Mouse (Mus musculus) olfactory bulb, adult 2 months (tissue): ENCODE measurements around the gene Stpg3. TPM values are rescaled to one million over a fixed set of nuclear protein-coding genes. Genes with fewer than 3 reads are reported as not detected.

Experiments used
- H3K27ac ChIP-seq: fragments of 200-500 bp; 2 replicates; pipeline ENCODE4 v1.5.1; 2012; ENCODE audit warnings: low read depth, low read length; ENCODE audit not compliant: insufficient read depth
- H3K4me1 ChIP-seq: fragments of 200-500 bp; 2 replicates; pipeline ENCODE4 v1.6.1; 2012; ENCODE audit warnings: low read length; ENCODE audit not compliant: control insufficient read depth, insufficient read depth
- H3K4me3 ChIP-seq: fragments of 200-500 bp; 2 replicates; pipeline ENCODE4 v1.5.1; 2012; ENCODE audit warnings: mild to moderate bottlenecking, low read depth, low read length, moderate library complexity; ENCODE audit not compliant: insufficient read depth
- CTCF ChIP-seq: fragments of 200-500 bp; IDR thresholded peaks from 2 replicates; pipeline ENCODE4 v1.5.1; 2012; ENCODE audit warnings: low read depth, mild to moderate bottlenecking, low read length, moderate library complexity; ENCODE audit not compliant: insufficient read depth
- POLR2A ChIP-seq: fragments of 200-500 bp; IDR thresholded peaks from 2 replicates; pipeline ENCODE4 v1.6.1; 2012; ENCODE audit warnings: mild to moderate bottlenecking, low read depth, low read length, moderate library complexity; ENCODE audit not compliant: insufficient read depth
- WGBS: fragments of 180-500 bp; shearing (Covaris S2); methylation state at CpG from one replicate; pipeline ENCODE4 v1.1.7; 2018; 5-methylcytosine and 5-hydroxymethylcytosine counted together
- polyA plus RNA-seq: library from polyadenylated mRNA; stranded (reverse); fragments of >200 nt; gene quantifications from 2 replicates; pipeline ENCODE4 v1.2.4, GENCODE M21; 2012; ENCODE audit warnings: low replicate concordance; ENCODE audit not compliant: missing spikeins, insufficient read depth, insufficient read length

Stpg3 gene
- polyA plus RNA-seq, 1 experiment, result not detected

- Histone ChIP-seq H3K4me3 (no peak overlapping the region), H3K4me1 (no peaks in the 10 kb centered on the region), H3K27ac (no peak overlapping the region)
- TF ChIP-seq CTCF, result no peak
- TF ChIP-seq POLR2A, result no peak
- WGBS, result 74% methylated on average over 5 of the region's 5 CpGs
These were observed 6.9 kb upstream of the Stpg3 start for GRCm38 (mm10) chr2:25221331-25221772.

DNA sequence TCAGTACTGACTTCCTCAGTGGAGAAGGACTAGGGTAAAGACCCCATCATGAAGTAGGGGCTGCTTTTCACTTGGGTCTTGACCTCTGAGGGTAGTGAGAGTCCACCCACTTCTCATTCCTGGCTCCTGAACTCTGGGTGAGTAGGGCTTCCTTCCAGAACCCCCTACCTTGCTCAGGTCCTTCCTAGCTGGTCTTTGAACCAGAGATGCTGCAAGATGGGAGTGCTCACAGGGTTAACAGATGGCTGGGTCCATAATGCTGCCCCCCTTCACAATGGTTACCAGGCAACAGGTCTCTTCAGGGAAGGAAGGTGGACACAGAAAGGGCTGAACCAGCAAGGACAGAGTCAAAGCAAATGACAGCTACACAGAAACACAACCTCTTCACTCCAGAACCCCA, 4.0 kb upstream of the Stpg3 start, which contains the start of gene Fam166a:
TSS of gene Fam166a (plus strand) at position 301 of the 400 bp plus-strand sequence.
- Histone ChIP-seq H3K4me3 (no peak within 1 kb of the TSS), H3K27ac (no peak within 1 kb of the TSS), H3K4me1 (no peaks in the 10 kb centered on the region)
- TF ChIP-seq CTCF, result no peak
- no peak for TF ChIP-seq POLR2A

GRCm38 (mm10) chr2:25217666-25218065, 3.2 kb upstream of the Stpg3 start:
- 70% methylated on average over 2 of the region's 2 CpGs for WGBS

DNA sequence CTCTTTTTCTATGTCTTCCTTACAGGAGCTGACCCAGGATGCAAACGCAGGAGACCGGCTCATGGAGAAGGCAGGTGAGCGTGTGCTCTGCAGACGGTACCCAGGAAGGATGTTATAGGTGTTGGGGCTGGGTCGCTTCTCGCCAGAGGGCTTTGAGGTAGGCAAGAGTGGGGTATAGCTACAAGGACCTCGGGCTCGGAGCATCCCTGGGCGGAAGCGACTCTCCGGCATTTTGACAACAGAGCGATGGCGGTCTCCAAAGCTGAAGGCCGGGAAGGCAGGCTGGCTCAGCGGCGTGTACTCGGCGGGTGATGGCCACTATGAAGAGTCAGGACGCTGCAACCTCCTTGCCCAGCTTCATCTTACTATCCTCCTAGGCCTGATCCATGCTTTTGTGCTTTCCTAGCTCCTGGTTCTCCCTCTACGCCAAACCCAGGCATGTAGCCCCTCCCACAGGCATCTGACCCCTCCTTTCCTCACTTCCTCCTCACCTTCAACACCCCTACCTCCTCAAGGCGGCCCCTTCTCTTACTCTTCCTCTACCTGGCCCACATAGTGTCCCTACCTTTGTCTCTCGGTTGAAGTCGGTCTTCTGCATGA, 1.1 kb downstream of the Stpg3 start:
- TF ChIP-seq CTCF (no peak), POLR2A (no peak)
- Histone ChIP-seq H3K27ac (no peak overlapping the region), H3K4me3 (no peak overlapping the region), H3K4me1 (peaks cover 8% of the 10 kb centered on the region)
- WGBS, result 74% methylated on average over 23 of the region's 23 CpGs

More at GRCm38 (mm10) chr2:25217666-25218065, 3.2 kb upstream of the Stpg3 start:
- Histone ChIP-seq H3K4me3 (no peak overlapping the region), H3K27ac (no peak overlapping the region), H3K4me1 (no peaks in the 10 kb centered on the region)
- TF ChIP-seq CTCF, result no peak

- 1% methylated on average over 42 of the region's 44 CpGs for WGBS
- peak within 1 kb of the TSS; percentile 66 for H3K27ac ChIP-seq
- peak within 1 kb of the TSS; percentile 84 for H3K4me3 ChIP-seq
- TF ChIP-seq POLR2A (peak; percentile 49), CTCF (no peak)
- H3K4me1 ChIP-seq, result peaks cover 11% of the 10 kb centered on the region
These were observed 3.2 kb downstream of the Stpg3 start, which contains the start of gene Nelfb for GRCm38 (mm10) chr2:25211121-25211670. TSS of gene Nelfb (minus strand) at chr2:25211489.

- Histone ChIP-seq H3K4me1 (peaks cover 11% of the 10 kb centered on the region), H3K27ac (peak overlapping the region; percentile 66), H3K4me3 (peak overlapping the region; percentile 84)
- WGBS, result under 1% methylated on average over 24 of the region's 24 CpGs
- TF ChIP-seq POLR2A, result no peak
- no peak for TF ChIP-seq CTCF
These were observed 3.8 kb downstream of the Stpg3 start for GRCm38 (mm10) chr2:25210686-25211085.

DNA sequence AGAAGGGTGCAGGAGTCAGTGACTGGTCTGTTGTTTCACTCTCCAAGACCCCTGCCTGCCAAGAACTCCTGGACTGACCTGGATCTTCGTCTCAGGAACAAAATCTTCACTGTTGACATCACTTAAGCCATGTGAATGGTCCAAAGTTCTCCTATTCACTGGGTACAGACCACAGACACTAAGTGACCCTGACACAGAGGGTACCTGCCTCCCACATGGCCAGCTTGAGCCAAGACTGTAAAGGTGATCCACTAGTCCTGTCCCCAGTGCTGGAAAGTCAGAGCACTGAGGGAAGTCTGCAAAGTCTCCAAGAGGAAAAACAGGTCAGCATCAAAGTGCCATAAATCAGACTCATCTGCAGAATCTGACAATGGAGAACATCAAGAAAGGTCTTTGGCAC, 6.8 kb downstream of the Stpg3 start:
- Histone ChIP-seq H3K4me1 (peaks cover 11% of the 10 kb centered on the region), H3K27ac (no peak overlapping the region), H3K4me3 (no peak overlapping the region)
- WGBS, result 41% methylated on average over 1 of the region's 1 CpGs
- TF ChIP-seq CTCF, result no peak
- TF ChIP-seq POLR2A, result no peak

- Histone ChIP-seq H3K4me3 (no peak overlapping the region), H3K4me1 (0 out of 2 replicates have a peak, but pooled peaks cover 2% of the 10 kb centered on the region), H3K27ac (no peak overlapping the region)
- TF ChIP-seq POLR2A (no peak), CTCF (no peak)
- 51% methylated on average over 4 of the region's 4 CpGs for WGBS
These were observed 10.7 kb downstream of the Stpg3 start for GRCm38 (mm10) chr2:25203631-25204214.

DNA sequence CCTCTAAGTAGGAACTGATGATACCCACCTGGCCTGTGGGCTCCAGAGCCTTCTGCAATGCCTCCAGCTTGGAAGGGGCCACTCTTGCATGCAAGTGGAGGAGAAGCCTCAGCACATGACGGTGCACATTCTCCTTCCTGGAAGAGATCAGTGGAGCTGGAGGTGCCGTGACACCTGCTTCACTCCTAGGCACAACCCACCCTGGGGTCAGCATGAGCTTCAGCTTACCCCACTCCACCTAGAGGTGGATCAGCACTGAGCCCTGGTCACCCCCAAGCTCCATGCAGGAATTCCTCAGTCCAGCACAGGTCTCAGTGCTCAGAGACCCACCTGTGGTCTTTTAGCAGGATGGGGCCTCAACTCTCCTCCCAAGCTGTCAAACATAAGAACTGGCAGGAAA, 13.8 kb downstream of the Stpg3 start:
- TF ChIP-seq POLR2A (no peak), CTCF (no peak)
- H3K4me1 ChIP-seq, result no peaks in the 10 kb centered on the region
- 91% methylated on average over 2 of the region's 2 CpGs for WGBS

More for the DNA sequence above, 13.8 kb downstream of the Stpg3 start:
- Histone ChIP-seq H3K27ac (no peak overlapping the region), H3K4me3 (no peak overlapping the region)
